Mouse (Mus musculus) cerebellum, adult 2 months (tissue): Measurements from ENCODE around the gene Ndrg4. TPM values are rescaled to one million over a fixed set of nuclear protein-coding genes. Genes with fewer than 3 reads are reported as not detected.

Experiments
- DNase-seq, 2 experiments: peaks; one replicate each; pipeline ENCODE4 v3.0.0; 2021
- H3K27ac ChIP-seq: fragments of 200-500 bp; 2 replicates; pipeline ENCODE4 v1.5.1; 2012; ENCODE audit warnings: low read length, control low read depth, inconsistent platforms; ENCODE audit not compliant: insufficient read depth
- H3K27me3 ChIP-seq: fragments of 200-500 bp; 2 replicates; pipeline ENCODE4 v1.6.1; 2012; ENCODE audit warnings: inconsistent platforms, mild to moderate bottlenecking, low read length, moderate library complexity; ENCODE audit not compliant: control insufficient read depth, insufficient read depth
- H3K4me1 ChIP-seq: fragments of 200-500 bp; 2 replicates; pipeline ENCODE4 v1.6.1; 2011; ENCODE audit warnings: low read length; ENCODE audit not compliant: control insufficient read depth, insufficient read depth
- H3K4me3 ChIP-seq: fragments of 200-500 bp; replicated peaks from 2 replicates; pipeline ENCODE3; 2011; ENCODE audit warnings: mild to moderate bottlenecking, low read depth, low read length, control low read depth; ENCODE audit not compliant: insufficient read depth
- CTCF ChIP-seq: fragments of 200-500 bp; IDR thresholded peaks from 2 replicates; pipeline ENCODE4 v1.5.1; 2011; ENCODE audit warnings: low read depth, mild to moderate bottlenecking, control low read depth, low read length, moderate library complexity, borderline replicate concordance; ENCODE audit not compliant: insufficient read depth
- POLR2A ChIP-seq: fragments of 200-500 bp; IDR thresholded peaks from 2 replicates; pipeline ENCODE4 v1.6.1; 2011; ENCODE audit warnings: low read length, control low read depth, borderline replicate concordance; ENCODE audit not compliant: insufficient read depth
- WGBS: fragments of 180-500 bp; shearing (Covaris S2); methylation state at CpG from one replicate; pipeline ENCODE4 v1.1.7; 2018; 5-methylcytosine and 5-hydroxymethylcytosine counted together
- polyA plus RNA-seq: library from polyadenylated mRNA; depleted of rRNA; stranded (reverse); fragments of >200 nt; gene quantifications from 2 replicates; pipeline ENCODE4 v1.2.3, GENCODE M21; 2012

Gene Ndrg4
- polyA plus RNA-seq, 1 experiment: 1,940 TPM

GRCm38 (mm10) chr8:95690929-95691541 is 14.3 kb downstream of the Ndrg4 start:
- H3K4me1 ChIP-seq: peaks cover 12% of the 10 kb centered on the region; the same call in 1 of the 2 replicates
- no peak for DNase-seq
- no peak overlapping the region for H3K4me3 ChIP-seq
- H3K27ac ChIP-seq: no peak overlapping the region
- 86% methylated on average over 13 of the region's 13 CpGs for WGBS
- no peaks in the 10 kb centered on the region for H3K27me3 ChIP-seq
- TF ChIP-seq CTCF (no peak), POLR2A (no peak)

DNA sequence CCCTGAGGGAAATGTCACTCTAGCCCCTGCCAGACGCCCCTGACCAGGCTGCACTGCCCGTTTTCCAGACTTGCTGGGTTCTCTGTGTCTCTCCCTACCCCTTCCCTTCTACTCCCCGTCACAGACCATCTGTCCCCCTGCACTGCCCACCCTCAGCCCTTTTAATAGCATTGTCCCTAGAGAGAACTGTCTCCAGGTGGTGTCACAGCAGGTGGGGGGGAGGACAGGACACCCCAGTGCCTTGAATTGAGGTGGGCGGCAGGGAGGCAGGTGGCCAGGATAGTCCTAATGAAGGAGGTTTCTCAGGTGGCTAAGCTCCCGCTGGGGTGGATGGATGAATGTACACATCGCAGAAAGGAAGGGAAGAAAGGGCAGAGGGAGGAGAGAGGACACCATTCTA is 17.9 kb downstream of the Ndrg4 start:
- Histone ChIP-seq H3K4me3 (no peak overlapping the region), H3K27ac (no peak overlapping the region), H3K4me1 (peaks cover 12% of the 10 kb centered on the region; the same call in 1 of the 2 replicates), H3K27me3 (no peaks in the 10 kb centered on the region)
- 7% methylated on average over 6 of the region's 6 CpGs for WGBS
- peak in 1 of 2 experiments; percentile 29 for DNase-seq
- no peak for TF ChIP-seq CTCF
- TF ChIP-seq POLR2A: no peak

DNA sequence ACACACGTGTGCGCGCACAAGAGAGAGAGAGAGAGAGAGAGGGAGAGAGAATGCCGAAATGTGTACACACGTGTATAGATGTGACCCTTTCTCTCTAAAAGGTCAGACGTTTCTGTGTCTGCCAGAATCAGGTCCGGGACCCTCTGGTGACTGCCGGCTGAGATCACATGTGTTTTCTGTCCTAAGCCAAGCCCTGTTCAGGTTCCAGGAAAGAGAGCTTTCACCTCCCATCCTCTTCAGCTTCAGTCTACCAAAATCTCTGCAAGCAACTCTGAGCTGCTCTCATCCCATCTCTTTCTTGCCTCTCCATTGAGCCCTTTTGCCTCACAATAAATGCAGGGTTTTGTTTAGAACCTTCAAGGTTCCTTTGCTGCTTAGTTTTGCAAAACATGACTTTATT is 19.9 kb downstream of the Ndrg4 start:
- H3K27me3 ChIP-seq: no peaks in the 10 kb centered on the region
- WGBS: 60% methylated on average over 8 of the region's 8 CpGs
- peaks cover 15% of the 10 kb centered on the region for H3K4me1 ChIP-seq
- DNase-seq: no peak
- TF ChIP-seq CTCF (no peak), POLR2A (no peak)
- no peak overlapping the region for H3K27ac ChIP-seq
- no peak overlapping the region for H3K4me3 ChIP-seq

DNA sequence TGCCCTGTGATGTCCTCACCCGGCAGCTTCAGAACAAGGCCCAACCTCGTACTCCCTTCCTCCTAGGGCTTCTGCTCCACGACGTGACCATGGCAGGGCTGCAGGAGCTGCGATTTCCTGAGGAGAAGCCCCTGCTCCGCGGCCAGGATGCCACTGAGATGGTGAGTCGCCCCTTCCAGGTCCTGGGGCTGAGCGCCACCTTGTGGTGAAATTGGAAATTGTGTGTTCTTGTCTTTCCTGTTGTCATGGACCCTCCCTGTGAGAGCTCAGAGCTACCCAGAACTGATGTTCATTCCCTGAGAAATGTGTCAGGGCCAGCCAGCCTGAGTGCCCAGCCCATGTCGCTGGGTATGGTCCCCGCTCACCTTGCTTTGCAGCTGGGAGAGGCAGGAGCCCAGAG is 20.3 kb downstream of the Ndrg4 start:
- DNase-seq: peak; percentile 74 to 88
- H3K27me3 ChIP-seq: no peaks in the 10 kb centered on the region
- H3K4me3 ChIP-seq: peak overlapping the region; percentile 42
- WGBS: 1% methylated on average over 11 of the region's 11 CpGs
- peaks cover 19% of the 10 kb centered on the region for H3K4me1 ChIP-seq
- TF ChIP-seq POLR2A (no peak), CTCF (peak; percentile 91)
- no peak overlapping the region for H3K27ac ChIP-seq

- peaks cover 19% of the 10 kb centered on the region for H3K4me1 ChIP-seq
- no peak overlapping the region for H3K4me3 ChIP-seq
- no peak for DNase-seq
- 48% methylated on average over 6 of the region's 6 CpGs for WGBS
- no peak overlapping the region for H3K27ac ChIP-seq
- H3K27me3 ChIP-seq: no peaks in the 10 kb centered on the region
- TF ChIP-seq CTCF: no peak
- TF ChIP-seq POLR2A: no peak
These were observed 21.4 kb downstream of the Ndrg4 start for GRCm38 (mm10) chr8:95698179-95698578.

- no peak for TF ChIP-seq POLR2A
- no peak for TF ChIP-seq CTCF
- no peak overlapping the region for H3K4me3 ChIP-seq
- WGBS: 21% methylated on average over 9 of the region's 9 CpGs
- DNase-seq: peak in 1 of 2 experiments; percentile 19
- H3K27ac ChIP-seq: no peak overlapping the region
- H3K27me3 ChIP-seq: no peaks in the 10 kb centered on the region
- peaks cover 10% of the 10 kb centered on the region for H3K4me1 ChIP-seq
These were observed 23.5 kb downstream of the Ndrg4 start for GRCm38 (mm10) chr8:95700282-95700681.

DNA sequence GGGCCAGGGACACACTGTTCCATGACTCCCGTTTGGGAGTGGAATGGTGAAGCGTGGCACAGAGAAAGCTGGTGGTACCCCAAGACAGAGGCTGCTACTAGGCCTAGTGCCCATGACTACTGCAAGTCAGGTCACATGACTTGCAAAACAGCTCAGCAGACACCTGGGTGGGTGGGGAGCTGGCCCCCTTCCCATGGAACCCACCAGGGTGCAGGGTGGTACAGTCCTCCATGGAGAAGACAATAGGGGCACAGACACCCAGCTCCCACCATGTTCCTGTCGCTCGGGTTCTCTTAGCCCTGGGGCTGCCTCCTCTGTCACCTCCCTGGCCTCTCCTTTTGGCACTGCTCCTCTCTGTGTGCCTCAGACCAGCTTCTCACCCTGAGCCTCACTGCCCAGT is 25.0 kb downstream of the Ndrg4 start:
- peak overlapping the region; percentile 24 for H3K4me3 ChIP-seq
- peaks cover 22% of the 10 kb centered on the region for H3K4me1 ChIP-seq
- peak; percentile 41 to 50 for DNase-seq
- TF ChIP-seq POLR2A (no peak), CTCF (no peak)
- no peaks in the 10 kb centered on the region for H3K27me3 ChIP-seq
- WGBS: 71% methylated on average over 4 of the region's 4 CpGs
- H3K27ac ChIP-seq: no peak overlapping the region
